Mouse (Mus musculus) brain, embryonic 14.5 days (tissue): ENCODE data around the gene Nav1.

Source experiments
- CTCF ChIP-seq: fragments of 200-500 bp; IDR thresholded peaks from 2 replicates; pipeline ENCODE4 v1.5.1; 2012; ENCODE audit warnings: inconsistent platforms, mild to moderate bottlenecking, moderate library complexity, borderline replicate concordance; ENCODE audit not compliant: insufficient read depth, insufficient read length; ENCODE audit errors: extremely low read depth
- POLR2A ChIP-seq: fragments of 200-500 bp; IDR thresholded peaks from 2 replicates; pipeline ENCODE4 v1.6.1; 2012; ENCODE audit warnings: mild to moderate bottlenecking, inconsistent platforms, borderline replicate concordance; ENCODE audit not compliant: poor library complexity, insufficient read depth, insufficient read length, severe bottlenecking; ENCODE audit errors: extremely low read depth

GRCm38 (mm10) chr1:135623136-135623535, 16.0 kb upstream of the Nav1 start:
- no peak for TF ChIP-seq CTCF
- TF ChIP-seq POLR2A = no peak
